In genomic region chr7:34133117-34133762, GRCm38 (mm10) we compare ENCODE assay signal across 8 mouse cellular contexts. TPM values are rescaled to one million over a fixed set of nuclear protein-coding genes. Genes with fewer than 3 reads are reported as not detected.
DNase-seq lines count a peak whose midpoint lies in the region; ATAC-seq lines count a peak whose summit lies in the region.

Wtip (minus strand) TSS chr7:34133268.

- H3K9me3 ChIP-seq in intestine, embryonic 14.5 days (ENCODE audit: control insufficient read depth, low read length), result no peaks in the 10 kb centered on the region
- H3K9me3 ChIP-seq in midbrain, embryonic 12.5 days, result no peaks in the 10 kb centered on the region
- H3K9me3 ChIP-seq in stomach, embryonic 16.5 days (replicated peaks; ENCODE audit: control insufficient read depth, low read length), result no peaks in the 10 kb centered on the region

- WGBS in intestine, embryonic 14.5 days, result 2% methylated on average over 48 of the region's 65 CpGs
- WGBS in midbrain, embryonic 12.5 days, result 2% methylated on average over 41 of the region's 65 CpGs
- 2% methylated on average over 30 of the region's 65 CpGs for WGBS in stomach, embryonic 16.5 days

- peak within 1 kb of the TSS; percentile 84 for H3K27ac ChIP-seq in intestine, embryonic 14.5 days (ENCODE audit: low read depth)
- peak within 1 kb of the TSS; percentile 54 for H3K27ac ChIP-seq in midbrain, embryonic 12.5 days (replicated peaks)
- peak within 1 kb of the TSS; percentile 79 for H3K27ac ChIP-seq in stomach, embryonic 16.5 days (ENCODE audit: low read length)

- peak; percentile 50 for DNase-seq in layer of hippocampus, adult 11-12 months (ENCODE audit: low spot score)
- no peak for DNase-seq in layer of hippocampus, adult 9-10 months (ENCODE audit: low spot score)
- peak; percentile 95 for DNase-seq in embryo, embryonic 11 days
- DNase-seq in gastrocnemius, postnatal 4 days (ENCODE audit: low spot score in 2 of 2), result peak; percentile 86 to 91
- peak; percentile 85 for DNase-seq in intestine, embryonic 14.5 days (ENCODE audit: low spot score)
- peak; percentile 81 for DNase-seq in left cerebral cortex, postnatal 4 days

- no peaks in the 10 kb centered on the region for H3K27me3 ChIP-seq in intestine, embryonic 14.5 days (replicated peaks; ENCODE audit: control insufficient read depth, insufficient read depth, low read length)
- H3K27me3 ChIP-seq in midbrain, embryonic 12.5 days, result no peaks in the 10 kb centered on the region
- no peaks in the 10 kb centered on the region for H3K27me3 ChIP-seq in stomach, embryonic 16.5 days (ENCODE audit: control insufficient read depth, insufficient read depth, low read length)

- peak within 1 kb of the TSS; percentile 68 for H3K4me2 ChIP-seq in intestine, embryonic 14.5 days (ENCODE audit: low read length)
- H3K4me2 ChIP-seq in midbrain, embryonic 12.5 days (replicated peaks), result peak within 1 kb of the TSS; percentile 65
- H3K4me2 ChIP-seq in stomach, embryonic 16.5 days (ENCODE audit: low read depth, low read length), result peak within 1 kb of the TSS; percentile 68

- ATAC-seq in intestine, embryonic 14.5 days (replicated peaks; ENCODE audit: low FRiP score, low TSS enrichment, low read depth), result peak; percentile 89
- peak; percentile 90 for ATAC-seq in midbrain, embryonic 12.5 days (ENCODE audit: low FRiP score, low read depth)
- ATAC-seq in stomach, embryonic 16.5 days (ENCODE audit: insufficient read depth, low FRiP score), result peak; percentile 90

- peak within 1 kb of the TSS; percentile 71 for H3K4me3 ChIP-seq in intestine, embryonic 14.5 days (ENCODE audit: low read depth, low read length)
- H3K4me3 ChIP-seq in midbrain, embryonic 12.5 days, result peak within 1 kb of the TSS; percentile 76
- H3K4me3 ChIP-seq in stomach, embryonic 16.5 days (replicated peaks; ENCODE audit: low read length), result peak within 1 kb of the TSS; percentile 80

- H3K36me3 ChIP-seq in intestine, embryonic 14.5 days (ENCODE audit: control insufficient read depth, insufficient read depth, low read length), result 0 out of 2 replicates have a peak, but pooled peaks cover 4% of the 10 kb centered on the region
- H3K36me3 ChIP-seq in midbrain, embryonic 12.5 days, result no peaks in the 10 kb centered on the region
- no peaks in the 10 kb centered on the region for H3K36me3 ChIP-seq in stomach, embryonic 16.5 days (ENCODE audit: control insufficient read depth, insufficient read depth, low read length)

- peaks cover 19% of the 10 kb centered on the region for H3K4me1 ChIP-seq in intestine, embryonic 14.5 days (replicated peaks; ENCODE audit: control insufficient read depth, insufficient read depth, low read length)
- peaks cover 12% of the 10 kb centered on the region for H3K4me1 ChIP-seq in midbrain, embryonic 12.5 days
- H3K4me1 ChIP-seq in stomach, embryonic 16.5 days (ENCODE audit: control insufficient read depth, insufficient read depth, low read length), result peaks cover 18% of the 10 kb centered on the region

- intact Hi-C loops in left cerebral cortex, postnatal 4 days (cut with DNase I), result no loop called here

- H3K9ac ChIP-seq in intestine, embryonic 14.5 days (ENCODE audit: low read length), result peak within 1 kb of the TSS; percentile 96
- H3K9ac ChIP-seq in midbrain, embryonic 12.5 days (replicated peaks), result peak within 1 kb of the TSS; percentile 83
- H3K9ac ChIP-seq in stomach, embryonic 16.5 days (ENCODE audit: low read length), result peak within 1 kb of the TSS; percentile 95

RNA-seq across cellular contexts. Expression of gene Wtip, which starts in this region (rescaled TPM):
- total RNA-seq in gastrocnemius, postnatal 4 days (2021), result 10 to 100 TPM; 24.0 to 29.0 TPM
- polyA plus RNA-seq in intestine, embryonic 14.5 days (2014; fragmentation: Nextera tagmentation; extraction: Ambion mirVana), result 5.3 and 5.5 TPM in 2 replicates
- 10 to 100 TPM; 24.4 to 28.6 TPM for total RNA-seq in left cerebral cortex, postnatal 4 days (2021)
- polyA plus RNA-seq in midbrain, embryonic 12.5 days (2016; fragmentation: Nextera tagmentation; extraction: Ambion mirVana), result 3.0 and 3.8 TPM in 2 replicates
- 4.2 and 4.3 TPM in 2 replicates for polyA plus RNA-seq in stomach, embryonic 16.5 days (2015; fragmentation: Nextera tagmentation; extraction: Ambion mirVana)
